Mouse (Mus musculus): Measurements from ENCODE around the gene Cd274.
"Not testable (repeated sequence)": the region's sequence is repeated elsewhere in the genome, so short reads cannot be mapped to it uniquely, and the experiment has no call there.

Gene Cd274

DNA sequence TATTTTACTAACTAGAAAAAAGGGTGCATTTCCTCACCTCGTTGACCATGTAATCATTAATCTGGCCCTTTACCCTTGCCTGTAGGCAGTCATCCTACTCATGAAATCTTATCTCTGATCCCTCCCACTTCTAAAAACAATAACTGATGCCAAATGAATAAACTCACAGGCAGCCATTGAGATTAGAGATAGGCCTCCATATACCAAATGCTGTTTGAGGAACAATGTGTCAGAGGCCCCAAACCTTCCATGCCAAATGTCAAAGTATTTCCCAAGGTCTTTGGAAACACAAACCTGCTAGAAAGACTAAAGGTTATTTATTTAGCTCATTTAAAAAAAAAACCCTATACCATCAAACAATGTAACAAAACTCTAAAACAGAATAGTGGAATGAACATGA lies 29.1 kb downstream of the Cd274 start:
- no peak for DNase-seq

DNA sequence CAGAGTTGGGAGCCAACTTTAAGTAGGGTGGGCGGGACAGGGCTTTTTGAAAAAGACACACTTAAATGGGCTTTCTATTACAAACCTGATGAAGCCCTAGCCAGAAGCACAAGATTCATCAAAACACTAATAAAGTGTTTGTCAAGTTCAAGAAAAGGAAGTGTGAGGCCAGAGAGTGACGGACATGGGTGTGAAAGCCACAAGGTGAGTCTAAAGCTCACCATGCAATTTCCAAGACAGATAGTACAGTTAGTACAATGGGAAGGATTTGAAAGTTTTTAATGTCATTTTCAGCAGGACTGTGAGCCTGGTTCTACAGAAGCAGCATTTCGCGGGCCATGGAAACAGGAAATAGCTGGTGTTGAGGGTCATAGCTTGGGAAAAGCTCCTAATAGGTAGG lies 32.5 kb downstream of the Cd274 start:
- DNase-seq = no peak

DNA sequence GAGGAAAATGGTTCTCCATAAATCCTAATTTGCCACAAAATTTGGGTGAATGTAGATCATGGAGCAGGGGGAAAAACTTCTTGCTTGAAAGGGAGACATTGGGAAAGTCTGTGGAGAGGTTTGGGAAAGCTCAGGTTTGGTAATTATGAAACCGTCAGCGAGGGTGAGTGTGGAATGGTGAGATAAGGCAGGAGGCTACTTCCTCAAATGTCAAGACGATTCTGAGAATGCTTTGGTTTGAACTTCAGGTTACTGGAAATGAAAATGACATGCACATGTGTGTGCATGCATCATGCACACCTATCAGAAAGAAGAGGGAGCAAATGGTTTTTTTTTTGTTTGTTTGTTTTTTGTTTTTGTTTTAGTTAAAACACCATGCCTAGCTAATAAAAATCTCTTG lies 33.2 kb downstream of the Cd274 start:
- no peak for DNase-seq

DNA sequence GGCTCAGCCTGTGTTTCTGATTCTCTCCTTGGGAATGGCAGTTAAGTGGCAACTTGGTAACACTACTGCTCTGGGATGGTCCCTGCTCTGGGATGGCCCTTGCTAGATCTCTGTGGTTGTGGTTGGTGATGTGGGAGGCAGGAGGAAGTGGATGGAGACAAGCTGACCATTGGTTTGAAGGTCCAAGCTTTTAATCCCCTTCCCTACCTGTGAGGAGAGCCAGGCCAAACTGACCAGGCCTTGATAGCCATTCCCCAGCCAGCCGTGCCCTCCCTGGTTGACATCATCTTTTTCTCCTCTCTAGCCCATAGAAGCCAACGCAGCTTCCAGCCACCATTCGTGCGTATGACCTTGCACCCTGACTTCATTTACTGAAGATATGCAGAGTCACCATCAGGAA lies 35.4 kb downstream of the Cd274 start:
- no peak for DNase-seq

DNA sequence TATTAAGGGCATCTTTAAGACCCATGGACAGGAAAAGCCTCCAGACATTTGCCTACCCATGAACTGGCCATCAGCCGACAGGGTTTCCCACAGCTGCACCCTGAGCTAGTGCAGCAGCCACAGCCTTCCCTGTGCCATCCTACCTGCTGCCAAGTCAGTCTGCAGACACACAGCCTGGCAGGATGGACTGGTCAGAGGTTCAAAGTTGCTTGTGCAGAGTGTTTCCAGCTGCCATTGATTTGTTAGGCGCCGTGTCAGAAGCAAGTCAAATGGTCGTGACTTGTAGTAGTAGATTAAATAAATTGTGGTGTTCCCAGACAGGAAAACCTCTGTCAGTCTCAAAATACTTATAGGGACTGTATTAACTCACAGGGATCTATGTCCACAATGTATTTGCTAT lies 36.0 kb downstream of the Cd274 start:
- DNase-seq = no peak

DNA sequence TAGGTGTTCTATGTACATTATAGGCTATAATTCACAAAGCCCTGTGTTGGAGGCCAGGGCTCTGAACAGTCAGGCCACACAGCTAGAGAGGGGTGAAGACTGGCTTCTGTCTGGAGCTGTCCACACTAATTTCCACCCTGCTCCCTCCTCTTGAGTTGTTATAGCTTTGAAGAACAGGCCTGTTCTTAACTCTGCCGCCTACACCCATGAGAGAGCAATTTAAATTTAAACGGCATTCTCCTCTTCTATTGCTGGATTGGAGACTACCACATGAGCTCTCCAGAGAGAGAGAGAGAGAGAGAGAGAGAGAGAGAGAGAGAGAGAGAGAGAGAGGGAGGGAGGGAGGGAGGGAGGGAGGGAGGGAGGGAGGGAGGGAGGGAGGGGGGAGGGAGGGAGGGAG lies 38.1 kb downstream of the Cd274 start:
- no peak for DNase-seq

DNA sequence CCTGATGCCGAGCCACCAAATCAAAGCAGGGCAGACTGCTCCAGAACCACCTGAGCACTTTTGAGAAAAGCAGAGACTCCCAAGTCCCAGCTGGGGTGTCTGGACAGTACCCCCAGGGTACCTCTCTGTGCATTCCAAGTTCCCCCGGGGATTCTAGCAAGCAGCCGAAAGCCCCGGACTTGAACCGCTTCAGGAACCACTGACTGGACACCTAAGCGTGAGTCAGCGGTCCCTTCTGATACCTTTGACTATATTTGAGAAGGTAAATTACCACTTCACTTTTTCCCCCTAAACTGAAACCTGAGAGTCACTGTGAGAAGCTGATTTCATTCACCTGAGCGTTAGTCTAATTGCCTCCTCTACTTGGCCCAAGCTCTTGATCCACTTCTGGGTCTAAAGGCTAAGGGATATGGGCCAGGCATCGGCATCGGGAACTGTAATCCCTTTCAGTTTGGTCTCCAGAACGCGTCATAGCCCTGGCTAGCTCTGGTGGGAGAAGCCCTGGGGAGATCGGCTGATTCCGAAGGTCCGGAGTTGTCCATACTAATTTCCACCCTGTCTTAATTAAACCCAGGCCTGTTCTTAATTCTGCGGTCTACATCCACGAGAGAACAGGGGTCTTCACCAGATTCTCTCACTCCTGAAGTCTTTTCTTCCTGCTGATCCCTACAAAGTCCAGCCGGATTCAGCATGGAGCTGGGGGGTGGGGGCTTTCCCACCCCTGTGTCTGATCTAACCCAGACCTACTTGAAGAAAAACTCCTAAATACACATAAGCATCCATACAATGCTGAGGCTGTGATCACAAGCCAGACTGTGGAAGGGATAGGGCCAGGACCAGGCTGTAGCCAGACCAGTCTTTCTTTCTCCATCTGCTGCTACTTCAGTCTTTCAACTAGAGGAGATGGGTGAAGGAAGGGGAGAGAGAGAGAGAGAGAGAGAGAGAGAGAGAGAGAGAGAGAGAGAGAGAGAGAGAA lies 39.1 kb downstream of the Cd274 start:
- no peak for DNase-seq

DNA sequence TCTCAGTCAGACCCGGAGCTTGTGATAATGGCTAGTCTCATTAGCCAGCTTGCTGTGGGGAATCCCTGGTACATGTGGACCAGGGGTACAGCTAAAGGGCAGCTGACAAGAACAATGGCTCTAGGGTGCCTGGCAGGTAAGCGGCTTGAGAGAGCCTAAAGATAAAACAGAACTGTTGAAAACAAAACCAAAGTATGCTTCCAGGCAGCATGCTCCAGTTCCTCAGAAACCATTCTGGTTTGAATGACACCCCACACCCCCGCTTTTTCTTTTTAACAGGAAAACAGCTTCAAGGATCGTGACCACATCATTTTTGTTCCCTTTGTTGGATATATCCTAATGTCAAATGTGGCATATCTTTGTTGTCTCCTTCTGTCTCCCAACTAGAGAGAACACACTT lies 43.4 kb downstream of the Cd274 start, which contains the start of gene Pdcd1lg2:
Gene Pdcd1lg2 (plus strand): TSS at position 301 of the 400 bp plus-strand sequence.
- DNase-seq = no peak

DNA sequence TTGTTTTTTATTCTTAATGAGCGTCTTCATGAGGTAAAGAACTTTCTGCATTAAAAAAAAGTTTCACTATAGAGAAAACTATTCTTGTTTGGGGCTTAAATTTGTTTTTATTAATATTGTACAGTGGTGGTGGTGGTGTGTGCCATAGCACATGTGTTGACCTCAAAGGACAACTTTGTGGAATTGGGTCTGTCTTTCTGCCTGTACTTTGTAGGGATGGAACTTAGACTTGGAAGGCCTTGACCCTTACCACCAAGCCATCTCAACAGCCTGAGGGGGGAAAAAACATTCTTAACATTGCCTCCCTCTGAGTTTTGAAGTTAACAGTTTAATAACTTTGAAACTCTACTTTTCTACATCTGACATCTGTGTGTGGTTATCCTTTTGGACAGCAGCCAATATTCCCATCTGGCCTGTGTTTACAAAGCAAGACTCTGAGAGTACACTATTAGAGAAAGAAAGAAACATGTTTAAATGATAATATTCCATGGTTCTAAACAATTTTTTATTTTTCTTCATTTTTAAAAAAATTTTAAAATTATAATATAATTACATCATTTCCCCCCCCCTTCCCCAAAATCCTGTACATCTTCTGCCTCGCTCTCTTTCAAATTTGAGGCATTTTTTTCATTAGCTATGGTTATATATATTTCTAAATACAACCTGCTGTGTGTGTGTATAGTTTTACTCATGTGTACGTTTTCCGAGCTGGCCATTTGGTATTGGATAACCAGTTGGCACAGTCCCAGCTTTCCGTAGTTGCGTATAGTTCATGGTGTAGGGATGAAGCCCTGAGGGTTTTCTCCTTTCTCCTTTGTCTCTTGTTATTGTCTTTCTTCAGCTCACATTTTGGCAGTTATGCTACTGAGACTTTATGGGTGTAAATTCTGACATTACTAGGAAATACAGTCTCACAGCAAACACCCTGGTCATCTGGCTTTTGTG lies 45.5 kb downstream of the Cd274 start:
- no peak for DNase-seq

DNA sequence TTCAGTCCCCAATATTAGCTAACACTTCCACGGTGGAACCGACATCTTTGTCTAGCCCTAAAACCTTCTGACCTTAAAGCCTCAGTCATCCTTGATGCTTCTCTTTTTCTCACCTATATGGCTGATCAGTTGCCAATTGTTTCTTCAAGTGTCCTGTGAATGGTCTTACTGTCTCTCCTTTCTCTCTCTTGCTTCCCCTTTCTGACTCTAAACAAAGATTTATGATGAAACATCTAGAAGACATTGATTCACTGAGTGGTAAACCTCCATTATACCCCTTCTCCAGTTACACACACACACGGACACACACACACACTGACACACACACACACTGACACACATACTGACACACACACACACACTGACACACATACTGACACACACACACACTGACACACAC lies 47.3 kb downstream of the Cd274 start:
- no peak for DNase-seq

DNA sequence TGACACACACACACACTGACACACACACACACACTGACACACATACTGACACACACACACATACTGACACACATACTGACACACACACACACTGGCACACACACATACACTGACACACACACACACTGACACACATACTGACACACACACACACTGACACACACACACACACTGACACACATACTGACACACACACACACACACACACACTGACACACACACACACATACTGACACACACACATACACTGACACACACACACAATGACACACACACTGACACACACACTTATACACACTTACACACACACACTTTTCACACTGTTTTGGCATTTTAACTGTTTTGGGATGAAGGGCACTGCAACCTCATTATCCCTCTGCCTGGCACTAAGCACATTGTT lies 47.7 kb downstream of the Cd274 start:
- not testable (repeated sequence) for DNase-seq

DNA sequence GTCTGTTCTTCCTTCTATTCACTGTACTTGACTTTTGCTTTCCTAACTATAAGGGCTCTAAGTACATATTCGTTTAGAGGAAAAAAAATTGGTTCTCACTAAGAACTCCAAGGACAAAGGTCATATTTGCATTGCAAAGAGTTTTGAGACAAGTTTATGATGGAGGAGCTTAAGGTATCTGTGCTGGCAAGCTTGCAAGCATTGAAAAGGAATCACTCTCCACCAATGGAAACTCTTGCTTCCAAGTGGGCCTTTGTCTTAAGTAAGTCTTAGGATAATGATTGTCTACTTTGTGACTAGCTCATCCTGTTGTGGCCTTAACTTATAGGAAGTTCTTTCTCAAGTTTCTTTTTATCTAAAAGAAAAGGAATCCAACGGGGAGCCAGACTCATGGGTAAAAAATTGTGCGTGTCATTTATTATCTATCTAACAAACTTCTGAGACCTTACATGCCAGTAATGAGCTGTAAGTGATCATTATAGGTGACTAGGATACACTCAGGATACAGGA lies 49.2 kb downstream of the Cd274 start:
- DNase-seq = no peak

DNA sequence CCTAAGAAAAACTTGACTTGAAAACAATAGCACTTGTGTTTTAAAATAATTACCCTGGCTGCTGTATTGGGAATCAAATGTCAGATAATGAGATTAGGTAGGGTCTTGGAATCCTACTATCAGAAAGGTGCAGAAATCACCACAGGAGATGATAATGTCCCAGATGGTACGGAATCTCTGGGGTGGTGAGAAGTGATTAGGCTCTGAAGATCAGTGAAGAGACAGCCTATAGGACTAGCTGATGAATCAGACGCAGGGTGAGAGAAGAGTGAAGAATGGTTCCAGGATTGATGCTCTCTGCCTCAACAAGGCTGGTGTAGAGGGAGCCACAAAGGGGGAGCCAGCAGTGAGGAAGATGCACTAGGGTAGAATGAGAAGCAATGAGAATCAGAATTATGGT lies 49.9 kb downstream of the Cd274 start:
- no peak for DNase-seq

DNA sequence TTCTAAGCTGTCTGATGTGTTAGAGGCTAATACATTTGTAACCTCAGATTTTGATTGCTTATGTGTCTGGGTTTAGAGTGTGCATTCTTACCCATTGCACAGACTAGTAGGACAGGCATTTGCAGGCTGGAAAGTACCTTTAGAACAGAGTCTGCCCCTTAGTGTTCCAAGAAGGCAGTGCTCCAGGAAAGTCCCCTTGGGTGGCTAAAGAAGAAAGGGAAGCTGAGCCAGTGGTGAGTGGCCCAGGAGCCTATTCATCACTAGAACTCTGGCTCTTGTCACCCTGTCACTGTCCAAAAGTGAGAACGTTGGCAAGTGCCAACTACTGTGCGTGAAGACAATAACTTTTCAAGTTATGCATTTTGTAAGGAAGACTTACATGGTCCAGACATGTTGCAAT lies 50.6 kb downstream of the Cd274 start:
- DNase-seq = no peak

DNA sequence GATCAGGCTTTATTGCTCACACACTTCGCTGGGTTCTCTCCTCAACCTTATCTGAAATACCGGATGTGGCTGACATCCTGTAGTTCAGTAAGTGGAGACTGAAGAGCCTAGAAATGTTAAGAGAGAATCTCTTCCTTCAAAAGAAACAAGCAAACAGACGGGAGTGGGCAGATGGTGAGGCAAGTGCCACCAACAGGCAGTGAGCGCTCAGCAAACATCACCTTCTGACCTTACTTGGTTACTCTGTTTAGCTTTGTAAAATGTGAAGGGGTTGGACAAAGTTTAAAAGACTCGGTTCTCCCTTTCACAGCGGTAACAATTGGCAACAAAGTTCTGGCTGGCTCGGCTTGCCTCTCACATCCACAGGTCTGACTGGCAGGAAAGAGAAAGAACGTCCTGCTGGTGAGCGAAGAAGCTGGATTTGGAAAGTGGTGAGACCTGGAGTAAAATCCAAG lies 51.4 kb downstream of the Cd274 start:
- DNase-seq = no peak

DNA sequence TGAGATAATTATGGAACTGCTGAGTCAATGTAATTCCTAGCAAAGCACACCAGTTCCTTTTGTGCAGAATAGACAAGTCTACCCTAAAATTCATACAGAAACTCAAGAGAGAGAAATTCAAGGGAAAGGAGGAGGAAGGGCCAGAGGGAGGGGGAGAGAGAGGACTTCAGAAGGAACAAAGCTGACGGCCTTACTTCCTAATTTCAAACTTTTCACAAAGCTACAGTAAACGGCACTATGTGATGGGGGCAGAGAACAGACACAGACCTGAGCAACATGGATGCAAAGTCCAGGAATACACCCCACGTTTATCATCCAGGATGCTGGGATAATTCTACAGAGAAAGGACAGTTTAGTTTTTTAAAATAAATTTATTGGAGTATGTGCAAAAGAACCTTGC lies 52.3 kb downstream of the Cd274 start:
- DNase-seq = no peak

DNA sequence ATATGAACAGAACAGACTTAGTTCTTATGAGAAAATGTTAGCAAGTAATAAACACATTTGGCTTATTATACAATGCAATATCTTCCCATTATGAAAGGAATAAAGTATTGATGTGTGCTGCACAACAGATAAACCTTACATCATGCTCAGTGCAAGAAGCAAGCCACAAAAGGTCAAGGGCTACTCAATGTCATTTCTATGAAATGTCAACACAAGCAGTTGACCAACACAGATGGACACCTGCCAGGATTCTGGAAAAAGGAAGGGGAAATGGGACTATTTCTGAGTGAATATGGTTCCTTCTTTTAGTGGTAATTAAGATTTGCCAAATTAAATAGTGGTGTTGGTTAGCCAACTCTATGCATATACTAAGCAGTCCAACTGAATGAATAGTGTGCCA lies 52.7 kb downstream of the Cd274 start:
- no peak for DNase-seq

DNA sequence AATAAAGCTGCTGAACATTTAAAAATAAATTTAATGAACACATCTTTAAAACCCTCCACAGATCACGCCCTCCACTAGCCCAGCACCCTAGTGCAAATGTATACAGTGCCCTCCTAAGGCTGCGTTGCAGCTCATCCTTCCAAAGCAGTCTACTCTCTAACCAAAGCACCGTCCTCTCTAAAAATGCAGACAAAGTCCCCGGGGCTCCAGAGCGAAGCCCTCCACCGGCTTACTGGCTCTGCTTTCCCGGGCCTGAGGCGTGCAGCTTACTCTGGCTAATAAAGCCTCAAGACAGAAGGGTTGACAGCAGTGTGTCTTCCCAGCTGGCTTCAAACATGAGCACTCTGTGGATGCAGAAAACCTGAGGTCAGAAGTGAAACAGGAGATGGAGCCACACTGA lies 53.1 kb downstream of the Cd274 start:
- no peak for DNase-seq

DNA sequence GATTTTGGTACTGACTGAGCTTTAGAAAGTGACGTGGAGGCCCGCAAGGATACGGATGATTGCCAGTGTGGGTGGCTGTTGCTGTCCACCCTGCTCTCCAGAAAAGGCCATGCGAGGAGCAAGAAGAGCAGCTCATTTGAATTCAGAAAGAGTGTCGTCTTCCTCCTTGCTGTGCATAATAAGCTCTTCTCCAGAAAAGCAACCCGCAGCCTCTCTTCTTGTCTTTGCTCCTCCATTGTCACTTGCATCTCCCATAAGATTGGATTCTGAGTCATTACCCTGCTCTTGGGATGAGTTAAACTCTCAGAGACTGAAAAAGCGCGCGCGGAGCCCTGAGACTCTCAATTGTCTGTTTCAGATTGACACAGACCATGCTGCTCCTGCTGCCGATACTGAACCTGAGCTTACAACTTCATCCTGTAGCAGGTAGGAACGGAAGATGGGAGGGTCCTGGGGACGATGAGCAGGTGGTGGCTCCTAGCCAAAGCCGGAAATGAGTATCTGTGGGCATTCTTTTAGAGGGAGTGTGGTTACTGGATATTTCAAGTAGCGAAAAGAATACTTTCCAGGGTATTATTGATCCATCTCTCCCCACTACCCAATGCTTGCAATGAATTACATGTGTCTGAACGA lies 54.9 kb downstream of the Cd274 start:
- no peak for DNase-seq

DNA sequence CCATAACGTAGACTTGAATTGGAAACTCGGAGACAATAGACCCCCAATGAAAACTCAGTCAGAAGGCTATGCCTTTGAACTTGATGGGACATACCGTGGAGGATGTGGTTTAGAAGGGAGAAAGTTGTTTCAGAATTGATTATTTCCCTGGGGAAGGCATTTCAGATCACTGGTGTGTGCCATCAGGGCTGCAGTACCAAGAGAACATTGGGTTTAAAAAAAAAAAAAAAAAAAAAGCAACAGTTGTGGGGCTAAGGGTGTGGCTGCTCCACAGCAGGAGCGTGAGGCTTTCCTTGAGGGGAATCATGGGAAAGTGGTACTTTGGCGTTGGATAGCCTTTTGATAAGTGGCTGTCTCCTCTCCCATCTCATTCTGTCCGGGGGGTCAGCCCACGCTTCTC lies 55.5 kb downstream of the Cd274 start:
- DNase-seq = no peak

DNA sequence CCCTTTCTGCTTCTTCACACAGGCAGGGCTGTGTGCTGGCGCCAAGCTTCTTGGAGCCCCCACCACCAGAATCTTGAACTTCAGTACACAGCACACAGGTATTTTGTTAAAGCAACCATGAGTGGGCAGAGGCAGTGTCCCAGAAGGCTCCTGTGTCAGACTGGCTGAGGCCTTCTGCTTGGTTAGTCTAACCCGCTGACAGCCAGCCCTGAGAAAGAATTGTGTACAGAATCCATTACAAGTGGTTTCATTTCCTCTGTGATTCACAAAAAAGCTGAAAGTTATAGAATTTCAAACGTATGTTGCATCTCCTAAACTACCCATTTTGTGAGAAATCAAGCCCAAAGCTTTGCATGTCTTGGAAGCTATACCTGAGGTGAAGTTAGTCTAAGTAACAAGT lies 63.3 kb downstream of the Cd274 start:
- DNase-seq = no peak

DNA sequence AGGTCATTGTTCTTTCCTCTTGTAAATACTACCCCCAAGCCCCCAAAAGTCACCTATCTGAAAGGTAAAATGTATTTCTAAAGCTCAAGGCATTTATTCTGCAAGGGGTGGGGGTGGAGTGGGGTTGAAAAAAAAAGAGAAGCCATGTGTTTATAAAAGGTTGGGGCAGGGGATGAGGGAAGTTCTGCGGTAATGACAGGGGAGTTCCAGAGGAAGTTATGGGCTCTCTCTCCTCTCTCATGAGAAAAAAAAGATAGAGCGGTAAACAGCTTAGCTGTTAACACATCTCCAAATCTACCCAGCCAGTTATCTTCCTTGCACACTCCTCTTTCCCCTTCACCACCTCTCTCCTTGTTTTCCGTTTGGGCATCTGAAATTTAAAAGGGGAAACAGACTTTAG lies 63.7 kb downstream of the Cd274 start:
- DNase-seq = no peak
